ENCODE assay signal across 15 mouse cellular contexts in the genomic region with DNA sequence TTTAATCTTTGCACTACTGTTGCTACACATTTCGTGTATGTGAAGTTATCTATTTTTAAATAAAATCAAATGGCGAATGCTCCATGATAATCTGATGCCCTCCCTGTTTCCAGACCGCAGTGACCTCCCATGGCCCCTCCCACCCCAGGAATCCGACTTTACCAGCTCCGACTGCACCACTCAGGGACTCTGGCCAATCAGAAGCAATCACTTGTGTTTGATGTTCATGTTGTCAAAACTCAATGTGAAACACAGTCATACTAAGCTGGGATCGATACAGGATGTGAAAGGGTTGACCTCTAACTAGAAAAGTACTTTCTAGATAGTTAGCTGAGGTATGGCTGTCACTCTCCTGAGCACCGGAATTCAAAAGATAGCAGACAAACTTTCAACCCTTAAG. TPM values are rescaled to one million over a fixed set of nuclear protein-coding genes. Genes with fewer than 3 reads are reported as not detected.
DNase-seq lines count a peak whose midpoint lies in the region; ATAC-seq and TF ChIP-seq lines count a peak whose summit lies in the region.
"Had no signal": no experiment of that assay in that cellular context is flagged by ENCODE, and none has a peak within 500 bp of the region (broad histone marks: within the 10 kb centered on the region; RNA-seq: fewer than 3 reads in every experiment).

No protein-coding gene starts in this region.

- no peak for TF ChIP-seq CTCF in lung, adult 2 months (IDR thresholded peaks at IDR 0.05; ENCODE audit: insufficient read depth, low read length)

- H3K36me3 ChIP-seq in heart, embryonic 10.5 days = no peaks in the 10 kb centered on the region
- no peaks in the 10 kb centered on the region for H3K36me3 ChIP-seq in lung, embryonic 16.5 days (ENCODE audit: control insufficient read depth, insufficient read depth, low read length)
- no peaks in the 10 kb centered on the region for H3K36me3 ChIP-seq in embryonic facial prominence, embryonic 10.5 days (replicated peaks)
- H3K36me3 ChIP-seq in midbrain, embryonic 11.5 days (ENCODE audit: control insufficient read depth, insufficient read depth, low read length) = no peaks in the 10 kb centered on the region
- H3K36me3 ChIP-seq: limb, embryonic 15.5 days; neural tube, embryonic 12.5 days had no signal

- H3K9ac ChIP-seq in lung, embryonic 16.5 days (ENCODE audit: low read length) = no peak overlapping the region
- no peak overlapping the region for H3K9ac ChIP-seq in midbrain, embryonic 11.5 days (ENCODE audit: low read length)
- H3K9ac ChIP-seq: limb, embryonic 15.5 days; neural tube, embryonic 12.5 days had no signal

- H3K27ac ChIP-seq in heart, embryonic 10.5 days = no peak overlapping the region
- no peak overlapping the region for H3K27ac ChIP-seq in lung, embryonic 16.5 days (ENCODE audit: low read length)
- H3K27ac ChIP-seq in embryonic facial prominence, embryonic 10.5 days (replicated peaks) = no peak overlapping the region
- no peak overlapping the region for H3K27ac ChIP-seq in midbrain, embryonic 11.5 days (ENCODE audit: low read depth, low read length)
- H3K27ac ChIP-seq: limb, embryonic 15.5 days; neural tube, embryonic 12.5 days had no signal

- peaks cover 11% of the 10 kb centered on the region for H3K4me1 ChIP-seq in heart, embryonic 10.5 days
- peaks cover 13% of the 10 kb centered on the region for H3K4me1 ChIP-seq in lung, embryonic 16.5 days (replicated peaks; ENCODE audit: control insufficient read depth, insufficient read depth, low read length)
- H3K4me1 ChIP-seq in lung, adult 2 months (ENCODE audit: control insufficient read depth, insufficient read depth, low read length) = no peaks in the 10 kb centered on the region
- peaks cover 24% of the 10 kb centered on the region for H3K4me1 ChIP-seq in embryonic facial prominence, embryonic 10.5 days
- no peaks in the 10 kb centered on the region for H3K4me1 ChIP-seq in midbrain, embryonic 11.5 days (ENCODE audit: control insufficient read depth, insufficient read depth, low read length)
- H3K4me1 ChIP-seq: neural tube, embryonic 12.5 days had no signal

- no peak for DNase-seq in heart, embryonic 10.5 days (ENCODE audit: low spot score)
- no peak for DNase-seq in heart, adult 18-20 months
- no peak for DNase-seq in lung, adult 2 months
- peak; percentile 56 for DNase-seq in embryonic facial prominence, embryonic 10.5 days (ENCODE audit: low spot score)
- DNase-seq in mesoderm, embryonic 11.5 days (ENCODE audit: low read depth, low spot score) = peak; percentile 29
- DNase-seq in natural killer cell, adult 2 months (ENCODE audit: low spot score in 2 of 2) = no peak
- no peak for DNase-seq in midbrain, embryonic 11.5 days (ENCODE audit: low spot score, missing footprints)
- DNase-seq: adrenal gland, postnatal 14 days; cerebellum, postnatal 36 days; midbrain, embryonic 14.5 days; thymus, postnatal 25 days had no signal

- 0 out of 2 replicates have a peak, but pooled peaks cover 7% of the 10 kb centered on the region for H3K27me3 ChIP-seq in heart, embryonic 10.5 days (ENCODE audit: insufficient read depth, poor library complexity, severe bottlenecking)
- no peaks in the 10 kb centered on the region for H3K27me3 ChIP-seq in lung, embryonic 16.5 days (ENCODE audit: control insufficient read depth, insufficient read depth, low read depth, low read length)
- no peaks in the 10 kb centered on the region for H3K27me3 ChIP-seq in embryonic facial prominence, embryonic 10.5 days (replicated peaks; ENCODE audit: low read depth, poor library complexity, severe bottlenecking)
- H3K27me3 ChIP-seq in midbrain, embryonic 11.5 days (ENCODE audit: control insufficient read depth, insufficient read depth, low read length) = no peaks in the 10 kb centered on the region
- H3K27me3 ChIP-seq: limb, embryonic 15.5 days; neural tube, embryonic 12.5 days had no signal

- no peak for TF ChIP-seq POLR2A in lung, adult 2 months (IDR thresholded peaks at IDR 0.05; ENCODE audit: borderline replicate concordance, extremely low read depth, low read depth, low read length)

- peak; percentile 54; the same call in 1 of the 2 replicates for ATAC-seq in lung, embryonic 16.5 days (ENCODE audit: low read depth)
- ATAC-seq in midbrain, embryonic 11.5 days (ENCODE audit: low FRiP score) = no peak
- ATAC-seq: hindbrain, embryonic 16.5 days had no signal

- H3K4me3 ChIP-seq in heart, embryonic 10.5 days = 0 out of 2 replicates have a peak overlapping the region, but pooled peaks have one; percentile 2
- H3K4me3 ChIP-seq in lung, embryonic 16.5 days (ENCODE audit: low read length) = no peak overlapping the region
- no peak overlapping the region for H3K4me3 ChIP-seq in lung, adult 2 months (replicated peaks; ENCODE audit: extremely low read depth, low read depth, low read length)
- no peak overlapping the region for H3K4me3 ChIP-seq in embryonic facial prominence, embryonic 10.5 days
- no peak overlapping the region for H3K4me3 ChIP-seq in midbrain, embryonic 11.5 days (ENCODE audit: low read depth, low read length)
- H3K4me3 ChIP-seq: limb, embryonic 15.5 days; neural tube, embryonic 12.5 days had no signal

- 13% methylated on average over 7 of the region's 7 CpGs for WGBS in heart, embryonic 10.5 days
- 8% methylated on average over 7 of the region's 7 CpGs for WGBS in lung, embryonic 16.5 days
- 19% methylated on average over 7 of the region's 7 CpGs for WGBS in lung, adult 2 months
- WGBS in embryonic facial prominence, embryonic 10.5 days = 18% methylated on average over 7 of the region's 7 CpGs
- WGBS in midbrain, embryonic 11.5 days = 26% methylated on average over 7 of the region's 7 CpGs

- H3K9me3 ChIP-seq in heart, embryonic 10.5 days = no peaks in the 10 kb centered on the region
- no peaks in the 10 kb centered on the region for H3K9me3 ChIP-seq in lung, embryonic 16.5 days (ENCODE audit: control insufficient read depth, low read length)
- H3K9me3 ChIP-seq in embryonic facial prominence, embryonic 10.5 days = no peaks in the 10 kb centered on the region
- H3K9me3 ChIP-seq in midbrain, embryonic 11.5 days (ENCODE audit: control insufficient read depth, low read length) = no peaks in the 10 kb centered on the region
- H3K9me3 ChIP-seq: limb, embryonic 15.5 days; neural tube, embryonic 12.5 days had no signal

- H3K4me2 ChIP-seq in lung, embryonic 16.5 days (ENCODE audit: low read depth, low read length) = no peak overlapping the region
- no peak overlapping the region for H3K4me2 ChIP-seq in midbrain, embryonic 11.5 days
- H3K4me2 ChIP-seq: limb, embryonic 15.5 days; neural tube, embryonic 12.5 days had no signal

RNA-seq across cellular contexts. Expression of a gene that starts 26.3 kb away (rescaled TPM):
- 1.4 and 2.3 TPM in 2 replicates for polyA plus RNA-seq in heart, embryonic 10.5 days (2016; fragmentation: Nextera tagmentation; extraction: Ambion mirVana)
- 10 to 100 TPM in 1 of 2 experiments, 1 to 10 TPM in 1; 6.2 to 15.2 TPM for total RNA-seq in heart, adult 18-20 months (2021)
- polyA plus RNA-seq in lung, embryonic 16.5 days (2015; fragmentation: Nextera tagmentation; extraction: Ambion mirVana) = 9.4 and 10.1 TPM in 2 replicates
- polyA plus RNA-seq in lung, adult 2 months (2012; rRNA removed) = 2.2 and 2.8 TPM in 2 replicates
- polyA plus RNA-seq in embryonic facial prominence, embryonic 10.5 days (2016; fragmentation: Nextera tagmentation; extraction: Ambion mirVana) = 1.3 and 1.7 TPM in 2 replicates
- 3.0 TPM in 2 replicates for polyA plus RNA-seq in midbrain, embryonic 11.5 days (2014; fragmentation: Nextera tagmentation; extraction: Ambion mirVana)

Comparison
In these comparisons a context has a peak if more than half of its experiments do, and no peak if none do; other contexts are left out.
1. DNase-seq: peak in embryonic facial prominence, embryonic 10.5 days (single experiment) and mesoderm, embryonic 11.5 days (single experiment); none in heart, embryonic 10.5 days (single experiment), heart, adult 18-20 months (0 of 2), lung, adult 2 months (single experiment), natural killer cell, adult 2 months (0 of 2) and midbrain, embryonic 11.5 days (single experiment).